Mouse (Mus musculus): Measurements from ENCODE around the gene Tbc1d14. TPM values are rescaled to one million over a fixed set of nuclear protein-coding genes. Genes with fewer than 3 reads are reported as not detected.

Tbc1d14 gene
- total RNA-seq, 2 experiments from 2014 or later, result 133 to 136 TPM

DNA sequence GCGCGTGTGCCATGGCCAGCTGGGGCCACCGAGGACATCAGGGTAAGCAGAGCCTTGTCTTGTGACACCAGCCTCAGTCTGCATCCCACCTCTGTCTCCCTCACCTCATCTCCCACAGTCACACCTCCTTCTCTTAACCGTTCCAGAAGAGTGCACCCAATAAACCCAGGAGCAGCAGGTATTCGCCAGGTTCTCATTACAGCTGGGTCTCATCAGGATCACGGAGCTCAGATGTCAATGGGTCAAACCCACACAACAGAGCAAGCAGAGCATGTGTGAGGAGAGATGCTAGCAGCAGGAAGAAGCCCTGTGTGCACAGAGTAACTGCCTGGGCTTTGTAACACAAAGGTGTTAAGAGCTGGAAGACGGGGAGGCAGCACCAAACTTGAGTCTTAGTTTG is 13.1 kb downstream of the Tbc1d14 start:
- no peak for DNase-seq
- intact Hi-C loops (cut with DNase I), result no loop called here

DNA sequence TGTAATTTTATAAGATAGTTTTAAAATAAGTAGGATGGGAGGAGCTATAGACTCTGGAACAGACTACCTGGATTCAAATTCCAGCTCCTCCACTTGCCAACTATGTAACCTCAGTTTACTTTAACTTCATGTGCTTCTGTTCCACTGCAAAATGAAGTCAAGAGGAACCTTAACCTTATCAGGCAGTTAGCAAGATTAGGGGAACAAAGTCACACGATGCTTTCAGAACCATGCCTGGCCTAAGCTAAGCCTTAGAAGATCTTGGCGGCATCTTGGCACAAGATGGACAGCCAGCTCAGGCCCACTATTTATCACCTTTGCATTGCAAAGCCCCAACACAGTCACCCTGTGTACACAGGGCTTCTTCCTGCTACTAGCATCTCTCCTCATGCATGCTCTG is 14.1 kb downstream of the Tbc1d14 start:
- intact Hi-C loops (cut with DNase I), result no loop called here
- no peak for DNase-seq

DNA sequence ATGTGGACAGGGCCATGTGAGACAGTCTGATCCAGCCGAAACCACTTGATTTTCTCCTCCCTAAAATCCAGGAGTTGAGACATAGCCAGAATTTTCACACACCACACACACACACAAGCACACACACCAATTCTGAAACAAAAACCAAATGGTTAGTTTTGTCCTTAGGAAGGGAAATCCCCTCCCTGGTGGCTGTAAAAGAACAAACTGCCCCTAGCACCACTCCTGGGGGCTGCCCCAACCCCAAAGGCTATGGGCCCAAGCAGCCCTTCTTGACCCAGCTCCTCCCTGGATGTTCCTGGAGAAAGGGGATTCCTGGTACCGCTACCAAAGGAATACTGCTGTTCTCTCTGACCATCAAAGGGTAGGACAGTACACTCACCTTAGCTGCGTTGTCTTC is 16.6 kb downstream of the Tbc1d14 start:
- intact Hi-C loops (cut with DNase I), result no loop called here
- no peak for DNase-seq

DNA sequence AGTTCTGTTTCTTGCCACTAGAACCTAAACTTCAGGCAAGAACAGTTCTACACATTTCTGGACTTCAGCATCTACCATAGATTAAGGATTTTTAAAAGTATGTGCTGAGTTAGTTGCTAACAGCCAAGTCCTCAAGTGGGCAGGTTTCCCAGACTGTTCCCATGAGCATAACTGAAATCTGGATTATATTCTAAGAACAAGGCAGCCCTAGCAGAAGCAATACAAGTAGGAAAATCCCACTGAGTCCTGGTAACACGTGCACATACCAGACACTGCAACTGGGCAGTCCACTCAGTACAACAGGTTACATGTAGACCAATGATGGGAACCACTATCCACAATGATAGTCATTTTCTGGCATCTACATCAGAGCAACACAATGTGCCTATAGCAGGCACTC is 17.3 kb downstream of the Tbc1d14 start:
- DNase-seq, result no peak

DNA sequence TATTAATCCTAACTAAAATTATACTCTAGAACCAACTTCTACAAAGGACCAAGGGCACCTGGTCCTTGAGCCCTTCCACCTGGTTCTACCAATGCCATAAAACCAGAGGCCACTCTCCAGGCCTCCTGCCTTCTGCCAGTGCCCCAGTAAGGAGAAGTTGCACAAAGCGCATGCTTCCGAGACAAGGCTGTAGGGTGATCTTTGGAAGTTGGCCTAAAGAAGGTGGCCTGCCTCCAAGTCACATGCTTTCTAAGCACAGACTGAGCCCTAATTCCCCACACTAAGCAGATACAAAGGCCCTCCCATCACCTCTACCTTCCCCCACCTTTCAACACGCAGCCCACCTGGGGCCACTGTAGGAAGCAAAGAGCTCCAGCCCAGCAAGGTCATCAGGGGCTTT is 17.8 kb downstream of the Tbc1d14 start:
- intact Hi-C loops (cut with DNase I), result no loop called here
- peak; percentile 26 for DNase-seq

More for the DNA sequence above, 17.3 kb downstream of the Tbc1d14 start:
- intact Hi-C loops (cut with DNase I), result no loop called here

DNA sequence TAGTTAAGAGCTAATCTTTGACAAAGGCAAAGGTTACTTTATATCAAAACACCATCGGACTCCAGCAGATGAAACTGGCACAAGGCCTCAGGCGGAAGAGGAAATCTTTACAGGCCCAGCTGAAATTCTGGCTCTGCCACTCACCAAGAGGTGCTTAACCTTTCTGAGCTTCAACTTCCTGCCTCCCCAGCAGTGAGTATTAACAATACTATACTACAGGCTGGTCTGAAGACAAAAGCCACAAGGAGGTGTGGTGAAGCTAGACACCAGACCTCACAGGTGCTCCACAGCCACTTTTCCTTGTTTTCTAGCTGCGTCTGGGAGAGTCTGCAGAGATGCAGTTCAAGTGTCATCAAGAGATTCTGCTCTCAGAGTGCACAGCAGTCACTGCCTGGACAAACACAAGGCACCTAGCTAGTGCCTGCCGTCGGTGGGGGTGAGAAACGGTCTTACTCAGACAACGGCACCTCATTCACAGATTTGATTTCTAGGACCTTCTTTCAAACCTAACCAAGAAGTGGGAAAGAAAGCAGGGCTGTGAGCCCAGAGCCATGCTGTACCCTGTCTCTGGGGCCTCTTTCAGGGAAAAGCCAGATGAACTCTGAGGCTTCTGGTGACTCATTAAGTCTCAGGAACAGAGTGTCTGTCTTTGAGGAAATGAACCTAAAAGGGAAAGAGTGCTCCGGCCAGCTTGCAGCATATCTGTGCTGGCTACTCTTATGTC is 18.8 kb downstream of the Tbc1d14 start:
- intact Hi-C loops (cut with DNase I), result no loop called here
- no peak for DNase-seq

DNA sequence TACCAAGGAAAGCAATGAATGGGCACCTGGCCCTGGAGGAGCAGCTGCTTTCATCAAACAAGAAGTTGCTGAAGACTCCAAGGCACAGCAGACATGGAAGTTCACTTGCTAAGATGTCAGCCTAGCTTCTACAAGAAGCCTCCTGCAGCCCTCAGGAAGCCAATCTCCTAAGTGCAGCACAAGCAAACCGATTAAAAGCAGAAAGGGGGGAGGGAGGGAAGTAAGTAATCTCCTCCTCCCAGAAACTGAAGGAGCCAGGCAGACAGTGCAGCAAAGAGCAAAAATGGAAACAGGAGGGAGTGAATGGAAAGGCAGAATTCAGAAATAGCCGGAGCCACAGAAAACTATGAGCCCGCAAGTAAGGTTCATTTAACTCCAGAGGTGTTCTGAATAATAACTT is 19.7 kb downstream of the Tbc1d14 start:
- DNase-seq, result no peak
- intact Hi-C loops (cut with DNase I), result no loop called here

DNA sequence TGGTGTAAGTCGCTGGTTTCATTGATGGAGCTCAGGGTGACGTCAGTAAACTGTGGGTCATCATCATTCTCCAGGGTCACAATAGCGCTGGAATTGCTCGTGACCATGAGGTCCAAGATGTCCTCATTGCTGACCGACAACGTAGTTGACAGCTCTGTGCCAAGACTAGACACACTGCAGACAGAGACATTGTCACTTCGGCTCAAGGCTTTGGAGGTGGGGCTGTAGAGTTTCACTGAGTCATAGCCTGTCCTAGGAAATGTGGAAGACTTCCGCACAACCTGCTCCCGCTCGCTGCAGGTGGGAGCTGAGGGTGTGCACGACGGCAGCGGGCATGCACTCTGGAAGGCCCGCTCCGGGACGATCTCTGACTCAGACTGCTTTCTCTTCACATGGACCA is 21.7 kb downstream of the Tbc1d14 start:
- no peak for DNase-seq
- intact Hi-C loops (cut with DNase I), result no loop called here

DNA sequence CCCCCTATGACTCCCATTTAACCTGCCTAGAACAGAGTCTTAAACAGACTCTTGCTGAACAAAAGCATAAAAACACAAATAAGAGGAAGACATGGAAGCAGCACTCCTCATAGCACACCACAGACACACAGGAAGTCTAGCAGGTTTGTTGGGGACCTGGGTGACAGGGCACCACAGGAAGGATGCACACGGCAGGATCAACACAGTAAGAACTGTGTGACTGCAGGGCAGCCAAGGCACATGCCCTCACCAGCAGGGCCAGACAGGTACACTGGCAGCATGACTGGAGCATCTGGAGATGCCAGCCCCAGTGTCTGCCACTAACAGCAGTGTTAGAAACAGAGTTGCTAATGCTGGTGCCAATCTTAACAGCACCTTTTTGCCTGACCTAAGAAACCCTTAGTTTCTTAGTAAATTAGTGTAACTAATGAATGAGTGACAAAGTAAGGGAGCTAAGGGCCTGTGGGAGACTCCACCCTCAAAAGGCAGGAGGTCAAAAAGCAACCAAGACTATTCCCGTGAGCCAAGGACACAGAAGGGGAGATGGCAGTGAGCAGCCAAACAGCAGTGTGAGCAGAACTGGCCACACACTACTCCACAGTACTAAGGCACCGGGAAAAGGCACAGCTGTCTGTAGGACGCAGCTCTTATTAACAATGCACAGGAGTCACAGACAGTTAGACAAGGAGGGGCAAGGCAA is 22.4 kb downstream of the Tbc1d14 start:
- DNase-seq, result no peak
- intact Hi-C loops (cut with DNase I), result no loop called here

DNA sequence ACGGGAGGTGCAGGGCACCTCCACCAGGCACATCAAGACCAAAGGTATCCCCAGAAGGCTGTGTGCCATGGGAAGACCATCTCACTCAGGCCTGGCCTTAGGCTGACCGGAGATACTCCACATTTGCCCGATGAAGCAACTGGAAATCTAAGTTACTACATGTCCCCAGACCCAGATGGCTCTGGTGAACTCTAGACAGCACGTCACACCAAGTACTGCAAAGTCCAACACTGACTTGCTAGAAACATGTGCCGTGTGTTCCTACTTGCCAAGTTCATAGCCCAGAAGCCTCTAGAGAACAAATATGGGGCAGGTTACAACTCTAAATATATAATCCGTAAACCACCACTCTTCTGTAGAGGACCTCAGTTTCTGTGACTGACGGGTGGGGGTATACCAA is 23.0 kb downstream of the Tbc1d14 start:
- DNase-seq, result no peak
- intact Hi-C loops (cut with DNase I), result no loop called here

DNA sequence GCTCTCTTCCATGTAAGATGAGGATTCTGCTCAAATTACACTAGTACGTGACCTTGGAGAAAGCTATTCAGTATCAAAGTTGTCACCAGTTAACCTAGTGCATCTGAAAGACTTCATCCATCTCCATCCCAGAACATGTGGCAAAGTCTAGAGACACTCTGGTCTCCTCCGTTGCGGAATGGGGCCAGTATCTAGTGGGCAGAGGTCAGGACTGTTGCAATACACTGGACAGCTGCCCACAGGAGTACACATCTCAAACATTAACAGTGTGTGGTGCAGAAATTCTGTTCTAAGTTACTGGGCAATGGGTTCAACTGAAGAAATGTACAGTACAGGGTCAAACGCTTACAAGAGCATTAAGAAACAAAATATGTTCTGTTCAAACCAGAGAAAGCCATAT is 25.0 kb downstream of the Tbc1d14 start:
- DNase-seq, result no peak
- intact Hi-C loops (cut with DNase I), result no loop called here

DNA sequence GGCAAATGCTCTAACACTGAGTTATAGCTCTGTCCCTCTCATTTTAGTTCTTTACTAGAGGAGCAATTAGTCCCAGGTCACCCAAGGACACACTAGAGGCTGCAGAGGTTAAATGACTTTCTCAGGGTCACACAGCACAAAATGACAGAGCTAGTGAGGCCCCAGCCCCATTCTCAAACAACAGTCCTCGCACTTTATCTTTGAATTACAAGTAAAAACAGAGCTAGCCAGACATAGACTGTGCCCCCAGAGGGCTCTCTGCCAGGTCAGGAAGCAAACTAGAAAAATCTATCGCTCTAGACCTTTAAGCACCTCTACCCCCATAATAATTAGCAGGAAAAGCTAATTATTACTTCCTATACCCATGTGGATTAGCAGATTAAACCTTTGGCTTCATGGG is 25.4 kb downstream of the Tbc1d14 start:
- no peak for DNase-seq
- intact Hi-C loops (cut with DNase I), result no loop called here

DNA sequence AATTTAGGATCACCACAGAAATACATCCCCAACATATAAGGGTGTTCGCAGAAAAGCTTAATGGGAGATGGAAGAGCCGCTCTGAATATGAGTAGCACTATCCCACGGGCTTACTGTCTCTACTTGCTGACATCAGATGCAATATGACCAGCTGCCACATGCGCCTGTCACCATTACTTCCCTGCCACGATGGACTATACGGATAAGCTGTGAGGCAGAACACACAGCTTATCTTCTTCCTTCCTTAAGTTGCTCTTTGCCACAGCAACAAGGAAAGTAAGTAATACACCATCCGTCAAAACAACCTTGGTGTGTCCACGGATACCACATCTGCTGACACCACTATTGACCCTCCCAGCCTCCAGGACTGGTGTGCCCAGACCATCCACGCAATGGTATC is 28.5 kb downstream of the Tbc1d14 start:
- intact Hi-C loops (cut with DNase I), result no loop called here
- DNase-seq, result no peak

DNA sequence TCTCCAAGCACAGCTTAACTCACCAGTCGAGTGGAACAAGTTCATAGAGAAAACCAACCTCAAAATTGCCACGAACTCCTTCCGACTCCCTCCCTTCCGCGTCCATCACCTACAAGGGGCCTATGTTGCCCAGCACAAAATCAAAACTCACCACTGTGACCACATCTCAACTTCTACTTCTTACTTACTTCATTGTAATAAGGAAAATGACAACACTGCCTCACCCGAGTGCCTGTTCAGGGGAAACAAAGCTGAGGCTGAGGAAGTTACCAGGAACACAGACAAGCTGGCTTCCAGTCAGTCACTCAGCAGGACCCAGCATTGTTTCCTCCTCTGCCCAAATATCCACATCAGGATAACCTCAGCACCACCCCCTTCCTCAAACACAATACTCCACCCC is 29.3 kb downstream of the Tbc1d14 start:
- intact Hi-C loops (cut with DNase I), result no loop called here
- DNase-seq, result no peak

DNA sequence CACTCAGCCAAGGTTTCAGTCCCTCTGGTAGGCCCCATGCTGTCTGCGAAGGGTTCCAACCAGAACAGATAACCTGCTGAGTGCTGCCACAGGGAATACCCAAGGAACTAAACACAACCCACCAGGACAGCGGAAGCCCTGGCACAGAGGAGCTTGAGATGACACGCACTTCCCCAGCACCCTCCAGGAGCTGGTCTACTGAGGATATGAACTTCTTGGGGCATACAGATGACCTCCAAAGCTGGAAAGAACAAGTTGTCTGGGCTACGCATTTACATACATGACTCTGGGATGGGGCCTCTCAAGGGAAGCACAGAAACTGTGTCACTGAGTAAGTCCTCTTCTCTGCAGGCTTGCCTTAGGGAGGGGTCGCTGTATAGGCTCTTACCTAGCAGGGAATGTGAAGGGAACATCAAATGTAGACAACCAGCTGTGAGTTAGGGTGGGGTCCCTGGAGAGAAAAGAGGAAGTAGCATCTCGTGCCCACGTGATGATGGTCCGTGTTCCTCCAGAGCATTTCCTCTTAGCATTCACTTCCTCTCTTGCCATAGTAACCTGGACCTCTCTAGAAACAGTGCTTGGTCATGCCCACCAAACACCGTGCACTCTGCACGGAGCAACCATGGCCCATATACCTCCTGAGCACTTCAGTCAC is 30.2 kb downstream of the Tbc1d14 start:
- DNase-seq, result no peak
- intact Hi-C loops (cut with DNase I), result no loop called here

DNA sequence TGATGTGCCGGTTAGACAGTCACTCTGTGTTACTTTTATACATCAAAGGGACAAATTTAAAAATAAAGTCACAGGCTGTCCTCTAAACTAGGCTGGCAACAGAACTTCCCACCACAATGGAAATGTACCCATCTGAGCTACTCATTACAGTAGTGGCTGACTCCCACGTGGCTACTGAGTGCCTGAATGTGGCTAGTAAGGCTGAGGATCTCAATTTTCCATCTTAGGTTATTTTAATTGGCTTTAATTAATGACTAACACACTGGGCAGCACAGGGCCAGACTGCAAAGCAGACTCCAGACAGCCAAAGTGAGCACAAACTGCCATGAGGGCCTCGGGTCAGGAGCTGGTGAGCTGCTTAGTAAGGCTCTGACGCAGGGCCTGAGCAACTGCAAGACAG is 31.6 kb downstream of the Tbc1d14 start:
- intact Hi-C loops (cut with DNase I), result no loop called here
- no peak for DNase-seq

DNA sequence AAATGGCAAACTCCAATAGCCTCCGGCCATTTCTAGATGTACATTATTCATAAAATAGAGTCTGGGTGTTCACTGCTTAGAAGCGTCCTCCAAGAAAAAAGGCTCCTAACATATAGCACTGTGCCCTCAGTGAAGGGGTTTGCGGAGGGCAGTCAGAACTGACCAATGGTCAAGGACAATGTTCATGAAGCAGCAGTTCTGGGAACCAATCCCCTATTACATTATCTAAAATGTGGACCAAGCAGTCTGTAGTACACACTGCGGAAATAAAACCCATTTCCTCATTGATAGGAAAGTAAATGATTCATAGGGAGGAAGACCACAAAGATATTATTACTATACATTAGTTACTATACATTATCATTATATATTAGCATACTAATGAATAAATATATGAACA is 32.6 kb downstream of the Tbc1d14 start:
- intact Hi-C loops (cut with DNase I), result no loop called here
- no peak for DNase-seq

DNA sequence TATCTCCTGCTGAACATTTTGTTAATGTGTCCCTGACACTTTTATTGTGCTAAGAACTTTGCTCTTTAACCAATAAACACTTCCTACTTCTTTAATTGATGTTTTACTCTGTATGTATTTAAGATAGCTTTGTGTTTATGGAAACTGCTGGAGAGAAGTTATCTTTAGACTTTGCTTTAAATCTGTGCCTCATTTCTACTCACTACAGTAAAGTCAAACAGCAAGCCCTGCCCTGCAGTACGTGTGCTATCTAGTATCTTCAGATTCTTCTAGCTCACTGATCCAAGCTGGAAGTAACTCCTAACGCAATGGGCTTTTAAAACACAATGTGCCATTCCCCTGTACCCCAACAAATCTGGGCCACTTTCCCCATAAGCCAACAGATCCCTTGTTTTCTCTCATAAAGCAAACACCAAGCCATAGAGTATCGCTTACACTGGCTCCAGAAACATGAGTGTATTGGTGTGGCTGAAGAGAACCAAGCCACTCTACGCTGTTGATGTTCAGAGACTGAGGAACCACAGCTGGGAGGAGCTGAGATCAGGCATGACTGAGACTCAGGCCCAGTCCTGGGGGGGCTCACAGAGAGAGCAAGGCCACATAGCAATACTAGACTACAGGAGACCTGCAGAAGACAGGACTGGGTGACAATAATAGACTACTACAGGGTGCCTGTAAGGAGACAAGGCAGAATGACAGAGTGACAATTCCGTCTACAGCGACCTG is 33.4 kb downstream of the Tbc1d14 start:
- no peak for DNase-seq
- intact Hi-C loops (cut with DNase I), result no loop called here

DNA sequence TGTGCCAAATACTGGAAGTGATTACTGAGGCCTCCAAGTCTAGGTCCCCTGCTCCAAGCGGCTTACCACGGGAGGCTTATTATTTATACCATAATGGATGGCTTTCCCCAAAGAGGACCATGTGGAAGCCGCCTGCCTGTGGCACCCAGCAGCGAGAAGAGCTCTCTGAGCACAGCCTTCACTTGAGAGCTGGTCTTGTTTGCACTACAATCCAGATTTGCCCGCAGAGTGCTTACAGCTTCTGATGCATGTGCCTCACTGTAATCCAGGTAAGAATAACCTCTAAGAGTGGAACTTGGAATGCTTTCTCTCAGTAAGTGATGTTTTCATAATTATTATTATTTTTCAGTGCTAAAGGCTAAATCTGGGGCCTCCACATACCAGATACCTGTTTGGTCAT is 34.0 kb downstream of the Tbc1d14 start:
- intact Hi-C loops (cut with DNase I), result no loop called here
- DNase-seq, result no peak

DNA sequence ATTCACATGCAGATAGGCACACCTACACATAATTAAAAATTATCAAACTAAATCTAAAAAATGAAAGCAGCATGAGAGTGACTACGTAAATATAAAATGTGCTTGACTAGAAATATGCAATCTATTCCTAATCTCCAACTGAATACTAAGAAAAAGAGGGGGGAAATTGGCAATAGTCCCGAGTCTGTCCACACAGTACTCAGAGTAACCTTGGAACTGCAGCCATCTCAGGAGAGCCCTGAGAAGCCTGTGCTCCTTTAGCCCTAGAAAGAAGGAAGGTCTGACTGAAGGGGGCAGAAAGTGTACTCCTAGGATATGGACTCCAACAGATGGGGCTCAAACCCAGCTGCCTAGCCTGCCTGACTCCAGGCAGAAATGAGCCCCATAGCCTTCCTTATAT is 34.5 kb downstream of the Tbc1d14 start:
- intact Hi-C loops (cut with DNase I), result no loop called here
- no peak for DNase-seq

DNA sequence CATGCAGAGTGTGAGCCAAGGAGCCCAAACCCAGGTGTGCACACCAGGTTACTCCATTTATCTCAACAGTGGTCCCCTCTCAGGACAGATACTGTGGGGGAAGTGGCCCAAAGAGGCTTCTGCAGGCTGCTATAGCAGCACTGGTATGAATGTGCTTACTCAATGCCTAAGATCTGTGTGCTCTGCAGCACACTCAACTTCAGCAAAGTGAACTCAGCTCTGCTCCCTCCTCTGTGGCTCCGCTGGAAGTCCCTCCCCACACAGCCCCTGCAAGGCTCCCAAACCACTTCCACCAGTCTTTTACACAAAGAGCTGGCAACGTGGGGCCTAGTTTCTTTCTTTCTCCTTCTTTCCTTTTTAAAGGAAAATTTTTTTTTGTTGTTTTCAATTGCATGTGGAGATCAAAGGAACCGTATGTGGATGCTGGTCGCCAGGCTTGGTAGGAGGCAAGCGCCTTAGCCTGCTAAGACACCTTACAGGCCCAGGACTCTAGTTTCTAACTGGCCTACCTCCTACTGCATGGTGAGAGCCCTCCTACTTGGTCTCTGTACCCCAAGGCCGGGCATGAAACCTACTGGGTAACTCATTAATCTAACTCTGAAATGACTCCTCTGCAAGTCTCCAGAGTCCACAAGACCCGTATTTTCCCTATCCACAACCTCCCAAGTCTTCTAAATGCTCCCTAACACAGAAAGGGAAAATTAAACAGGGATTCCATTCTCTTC is 35.3 kb downstream of the Tbc1d14 start:
- intact Hi-C loops (cut with DNase I), result no loop called here
- DNase-seq, result no peak

All from left cerebral cortex, postnatal 4 days (tissue).